Comparison of ENCODE assay signal across 27 mouse cellular contexts in genomic region chr13:111676841-111677240, GRCm38 (mm10).
"Had no signal": no experiment of that assay in that cellular context is flagged by ENCODE, and none has a peak within 500 bp of the region (broad histone marks: within the 10 kb centered on the region; RNA-seq: fewer than 3 reads in every experiment).

No protein-coding gene starts in this region.

- H3K4me3 ChIP-seq: heart, adult 2 months; heart, embryonic 13.5 days; heart, embryonic 15.5 days; hindbrain, embryonic 10.5 days; hindbrain, embryonic 12.5 days; hindbrain, embryonic 15.5 days; kidney, embryonic 15.5 days; left cerebral cortex, adult 2 months; limb, embryonic 10.5 days; limb, embryonic 12.5 days; liver, embryonic 13.5 days had no signal

- ATAC-seq: hindbrain, postnatal 0 days; intestine, embryonic 16.5 days had no signal

- H3K4me1 ChIP-seq: heart, embryonic 13.5 days; heart, embryonic 15.5 days; hindbrain, embryonic 10.5 days; hindbrain, embryonic 12.5 days; hindbrain, embryonic 15.5 days; kidney, embryonic 15.5 days; limb, embryonic 10.5 days; limb, embryonic 12.5 days had no signal

- H3K9ac ChIP-seq: heart, embryonic 13.5 days; heart, embryonic 15.5 days; hindbrain, embryonic 12.5 days; hindbrain, embryonic 15.5 days; kidney, embryonic 15.5 days; limb, embryonic 12.5 days; liver, embryonic 13.5 days had no signal

- H3K4me2 ChIP-seq: heart, embryonic 11.5 days; heart, embryonic 13.5 days; heart, embryonic 15.5 days; hindbrain, embryonic 12.5 days; hindbrain, embryonic 15.5 days; kidney, embryonic 15.5 days; limb, embryonic 12.5 days; liver, embryonic 11.5 days; liver, embryonic 13.5 days had no signal

- DNase-seq: gastrocnemius, postnatal 14 days; gastrocnemius, postnatal 36 days; heart, adult 2 months; heart, postnatal 14 days; heart, postnatal 4 days; kidney, adult 11 months; kidney, adult 2 months; kidney, adult 9 months; kidney, postnatal 14 days; kidney, postnatal 36 days; layer of hippocampus, adult 9-11 months; liver; liver, embryonic 13.5 days had no signal

- H3K36me3 ChIP-seq: heart, embryonic 13.5 days; heart, embryonic 15.5 days; hindbrain, embryonic 10.5 days; hindbrain, embryonic 12.5 days; hindbrain, embryonic 15.5 days; kidney, embryonic 15.5 days; limb, embryonic 10.5 days; limb, embryonic 12.5 days; liver, embryonic 13.5 days had no signal

- H3K27ac ChIP-seq: heart, adult 2 months; heart, embryonic 13.5 days; heart, embryonic 15.5 days; hindbrain, embryonic 10.5 days; hindbrain, embryonic 12.5 days; hindbrain, embryonic 15.5 days; hindbrain, postnatal 0 days; kidney, embryonic 15.5 days; kidney, postnatal 0 days; left cerebral cortex, adult 2 months; limb, embryonic 10.5 days; limb, embryonic 12.5 days; liver, embryonic 13.5 days had no signal

- H3K27me3 ChIP-seq: heart, embryonic 13.5 days; heart, embryonic 15.5 days; hindbrain, embryonic 12.5 days; hindbrain, embryonic 15.5 days; kidney, embryonic 15.5 days; limb, embryonic 12.5 days; liver, embryonic 13.5 days had no signal

- H3K9me3 ChIP-seq: hindbrain, embryonic 12.5 days; hindbrain, embryonic 15.5 days had no signal
